Mouse (Mus musculus): ENCODE measurements at regions not wholly inside any gene's neighbourhood (a gene's known extent, or its start where the extent isn't known, plus 50 kb on each side); places are given as distances from the start of the nearest gene placed in this dataset.

GRCm38 (mm10) chr15:55997977-55998376 is 1479.4 kb downstream of the Slc22a22 start:
- TF ChIP-seq CTCF (IDR thresholded peaks at IDR 0.05; ENCODE audit: low read depth, low read length) (no peak), POLR2A (IDR thresholded peaks at IDR 0.05; ENCODE audit: borderline replicate concordance, low read depth, low read length) (no peak)

Measured in bone marrow macrophage, adult 2 months (primary cell).